Mouse (Mus musculus) erythroid progenitor cell, adult 5-6 weeks (primary cell): ENCODE data around the gene Dhx57. TPM values are rescaled to one million over a fixed set of nuclear protein-coding genes. Genes with fewer than 3 reads are reported as not detected.
"Not testable (repeated sequence)": the region's sequence is repeated elsewhere in the genome, so short reads cannot be mapped to it uniquely, and the experiment has no call there.

ENCODE experiments used
- ATAC-seq: replicated peaks from 2 replicates; pipeline ENCODE4 v1.8.0; 2016; ENCODE audit warnings: moderate number of reproducible peaks, mild to moderate bottlenecking, moderate TSS enrichment, inconsistent platforms; ENCODE audit not compliant: poor library complexity, low FRiP score, severe bottlenecking
- total RNA-seq, 2 experiments: library from RNA; stranded (forward) in 1 of 2; stranded (reverse) in 1 of 2; fragments of 150-400 nt in 1 of 2; fragments of 186-747, 209-891 nt in 1 of 2; gene quantifications; 2 replicates each; pipeline versions ENCODE4 v1.2.3 to v1.2.4; 2015 to 2017; ENCODE audit warnings: low replicate concordance in 2 of 2

Gene Dhx57
- total RNA-seq, 2 experiments from 2014 or later: 2.5 to 2.7 TPM

- ATAC-seq: no peak
These were observed 22.1 kb downstream of the Dhx57 start for GRCm38 (mm10) chr17:80268151-80268550.

- no peak for ATAC-seq
These were observed 23.2 kb downstream of the Dhx57 start for GRCm38 (mm10) chr17:80267065-80267464.

- no peak for ATAC-seq
These were observed 35.1 kb downstream of the Dhx57 start for GRCm38 (mm10) chr17:80255208-80255607.

GRCm38 (mm10) chr17:80254421-80254820, 35.9 kb downstream of the Dhx57 start:
- ATAC-seq: no peak

- ATAC-seq: no peak
These were observed 37.3 kb downstream of the Dhx57 start for GRCm38 (mm10) chr17:80252757-80253525.

- ATAC-seq: no peak
These were observed 47.2 kb downstream of the Dhx57 start for GRCm38 (mm10) chr17:80243116-80243515.

- ATAC-seq: no peak
These were observed 48.7 kb downstream of the Dhx57 start for GRCm38 (mm10) chr17:80241594-80241993.

GRCm38 (mm10) chr17:80237475-80237874, 52.8 kb downstream of the Dhx57 start:
- ATAC-seq: no peak

- ATAC-seq: no peak
These were observed 53.5 kb downstream of the Dhx57 start for GRCm38 (mm10) chr17:80236805-80237204.

GRCm38 (mm10) chr17:80235477-80235876, 54.8 kb downstream of the Dhx57 start:
- ATAC-seq: no peak

- ATAC-seq: no peak
These were observed 55.9 kb downstream of the Dhx57 start for GRCm38 (mm10) chr17:80234376-80234775.

GRCm38 (mm10) chr17:80233844-80234243, 56.4 kb downstream of the Dhx57 start:
- no peak for ATAC-seq

- ATAC-seq: no peak
These were observed 60.9 kb downstream of the Dhx57 start for GRCm38 (mm10) chr17:80229396-80229795.

GRCm38 (mm10) chr17:80225142-80225541, 65.1 kb downstream of the Dhx57 start:
- not testable (repeated sequence) for ATAC-seq

- ATAC-seq: peak; percentile 100
These were observed 65.8 kb downstream of the Dhx57 start, which contains the start of gene Gemin6 for GRCm38 (mm10) chr17:80224326-80225116. Gemin6 (plus strand) TSS chr17:80224441.

- peak; percentile 66 for ATAC-seq
These were observed 66.4 kb downstream of the Dhx57 start for GRCm38 (mm10) chr17:80223829-80224228.

GRCm38 (mm10) chr17:80221890-80222628, 68.2 kb downstream of the Dhx57 start:
- ATAC-seq: no peak

- no peak for ATAC-seq
These were observed 69.1 kb downstream of the Dhx57 start for GRCm38 (mm10) chr17:80221202-80221601.

GRCm38 (mm10) chr17:80220131-80220530, 70.1 kb downstream of the Dhx57 start:
- ATAC-seq: no peak

- ATAC-seq: not testable (repeated sequence)
These were observed 76.3 kb downstream of the Dhx57 start for GRCm38 (mm10) chr17:80213998-80214397.
